Mouse (Mus musculus) liver, adult 2 months (tissue): ENCODE data around the gene Filip1l.

Experiments
- CTCF ChIP-seq: fragments of 200-500 bp; IDR thresholded peaks from 2 replicates; pipeline ENCODE4 v1.5.1; 2011; ENCODE audit warnings: low read depth, low read length, control low read depth
- POLR2A ChIP-seq: fragments of 200-500 bp; IDR thresholded peaks from 2 replicates; pipeline ENCODE4 v1.6.1; 2011; ENCODE audit warnings: low read length, control low read depth; ENCODE audit not compliant: insufficient read depth; ENCODE audit errors: extremely low read depth

- TF ChIP-seq CTCF (no peak), POLR2A (no peak)
These were observed 100.1 kb downstream of the Filip1l start for GRCm38 (mm10) chr16:57453009-57453408.
